Mouse (Mus musculus): ENCODE measurements at regions not wholly inside any gene's neighbourhood (a gene's known extent, or its start where the extent isn't known, plus 50 kb on each side); places are given as distances from the start of the nearest gene placed in this dataset.

GRCm38 (mm10) chr11:52578471-52578870, 182.2 kb downstream of the 9530068E07Rik start:
- no peak for TF ChIP-seq CTCF (IDR thresholded peaks at IDR 0.05; ENCODE audit: extremely low read depth, insufficient read length, insufficient replicate concordance, low read depth, low read length)
- no peak for TF ChIP-seq POLR2A (IDR thresholded peaks at IDR 0.05; ENCODE audit: low read depth, low read length)

Data from small intestine, adult 2 months (tissue).